Mouse (Mus musculus) thymus, postnatal 10 days (tissue): ENCODE results near the gene Zfp296.
"Not testable (repeated sequence)": the region's sequence is repeated elsewhere in the genome, so short reads cannot be mapped to it uniquely, and the experiment has no call there.

Experiments
- DNase-seq, 2 experiments: peaks; one replicate each; pipeline ENCODE4 v3.0.0; 2021; ENCODE audit warnings: low spot score in 2 of 2

Gene Zfp296

DNA sequence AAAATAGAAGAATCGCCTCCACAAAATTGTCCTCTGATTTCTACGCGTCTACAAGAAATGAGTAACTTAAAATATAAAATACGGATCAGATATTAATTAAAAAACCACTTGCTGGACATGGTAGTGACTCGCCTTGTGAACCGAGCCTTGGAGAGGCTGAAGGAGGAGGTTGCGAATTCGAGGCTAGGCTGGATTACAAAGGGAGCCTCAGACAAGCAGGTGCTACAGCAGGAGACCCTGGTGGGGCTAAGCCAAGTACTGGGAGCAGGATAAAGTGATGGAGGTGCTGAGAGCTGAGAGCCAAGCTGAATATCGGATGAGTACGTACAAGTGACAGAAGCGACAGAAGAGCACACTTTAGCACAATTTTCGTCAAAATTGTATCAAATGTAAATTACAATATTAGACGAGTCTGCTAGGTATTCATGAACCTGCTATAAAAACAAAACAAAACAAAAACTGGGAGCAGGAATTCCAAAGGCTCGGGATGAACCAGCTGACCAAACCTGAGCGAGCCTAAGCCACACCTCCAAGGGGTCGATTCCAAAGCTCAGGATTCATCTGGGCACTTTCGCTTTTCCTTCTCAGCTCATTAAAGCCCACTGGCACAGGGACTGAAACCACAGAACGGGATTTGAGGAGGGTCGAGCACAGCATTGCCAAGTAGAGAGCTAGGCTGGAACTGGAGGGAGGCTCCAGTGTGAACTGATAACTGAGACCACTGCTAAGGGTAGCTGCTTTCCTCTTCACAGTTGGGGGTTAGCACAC is 14.3 kb upstream of the Zfp296 start, which contains the start of gene Ppp1r37:
Gene Ppp1r37, minus strand, starts transcription at position 434 of the 768 bp plus-strand sequence.
- DNase-seq = no peak

DNA sequence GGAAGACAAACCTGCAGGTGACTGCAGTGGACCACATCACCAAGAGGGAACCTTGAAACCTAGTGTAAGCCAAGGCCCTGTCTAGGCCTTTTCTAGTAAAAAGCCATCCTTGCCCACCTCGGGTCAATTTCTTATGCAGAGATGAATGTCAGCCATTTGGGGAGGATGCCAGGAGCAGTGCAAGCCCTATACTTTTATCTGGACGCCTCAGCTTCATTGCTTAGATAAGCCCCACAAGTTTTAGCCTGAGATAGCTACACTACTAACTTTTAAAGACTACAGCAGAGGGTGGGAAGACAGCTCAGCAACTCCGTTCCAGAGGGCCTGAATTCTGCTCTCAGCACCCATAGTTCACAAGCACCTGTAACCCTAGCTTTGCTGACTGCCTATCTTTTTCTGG is 13.2 kb upstream of the Zfp296 start:
- no peak for DNase-seq

DNA sequence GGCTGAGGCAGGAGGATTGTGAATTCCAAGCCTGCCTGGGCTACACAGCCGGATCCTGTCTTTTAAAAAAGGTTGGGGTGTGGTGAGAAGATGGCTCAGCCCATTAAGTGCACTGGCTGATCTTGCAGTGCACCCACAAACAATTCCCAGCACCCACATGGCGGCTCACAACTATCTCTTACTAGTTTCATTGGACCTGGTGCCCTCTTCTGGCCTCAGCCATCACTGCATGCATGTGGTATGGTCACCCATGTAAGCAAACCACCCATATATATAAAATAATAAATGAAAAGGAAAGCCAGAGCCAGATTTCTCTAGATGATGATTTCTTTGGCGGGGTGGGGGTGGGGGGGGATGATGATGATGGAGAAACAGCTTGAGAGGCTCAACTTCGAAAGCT is 12.6 kb upstream of the Zfp296 start:
- DNase-seq = no peak

DNA sequence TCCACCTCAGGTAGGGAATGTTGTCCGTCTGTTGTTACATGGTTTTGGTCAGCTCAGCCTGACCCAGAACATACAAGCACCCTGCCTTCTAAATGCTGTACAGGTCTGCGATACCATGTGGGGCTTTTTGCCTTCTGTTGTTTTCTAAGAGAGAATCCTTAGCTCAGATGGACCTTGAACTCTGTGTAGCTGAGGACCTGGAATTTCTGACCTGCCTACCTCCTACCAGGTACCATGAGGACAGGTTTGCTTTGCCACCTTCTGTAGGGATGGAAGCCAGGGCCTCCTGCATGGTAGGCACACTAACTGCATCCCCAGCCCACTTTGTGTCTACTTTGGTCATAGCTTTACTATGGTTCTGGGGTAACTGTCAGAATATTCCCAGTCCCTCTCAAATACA is 11.3 kb upstream of the Zfp296 start:
- no peak for DNase-seq

DNA sequence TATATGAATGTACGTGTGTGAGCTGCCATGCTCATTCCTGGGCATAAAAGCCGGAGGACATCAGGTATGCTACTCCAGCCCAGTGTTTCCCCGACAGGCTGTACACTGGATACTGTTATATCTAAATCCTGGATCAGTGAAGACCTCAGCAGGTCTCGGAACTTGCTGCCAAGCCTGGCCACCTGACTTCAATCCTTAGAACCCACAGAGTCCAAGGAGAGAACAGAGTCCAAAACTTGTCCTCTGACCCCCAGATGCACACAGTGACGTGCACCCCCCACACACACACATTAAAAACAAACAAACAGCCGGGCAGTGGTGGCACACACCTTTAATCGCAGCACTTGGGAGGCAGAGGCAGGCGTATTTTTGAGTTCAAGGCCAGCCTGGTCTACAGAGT is 9.7 kb upstream of the Zfp296 start:
- DNase-seq = no peak

DNA sequence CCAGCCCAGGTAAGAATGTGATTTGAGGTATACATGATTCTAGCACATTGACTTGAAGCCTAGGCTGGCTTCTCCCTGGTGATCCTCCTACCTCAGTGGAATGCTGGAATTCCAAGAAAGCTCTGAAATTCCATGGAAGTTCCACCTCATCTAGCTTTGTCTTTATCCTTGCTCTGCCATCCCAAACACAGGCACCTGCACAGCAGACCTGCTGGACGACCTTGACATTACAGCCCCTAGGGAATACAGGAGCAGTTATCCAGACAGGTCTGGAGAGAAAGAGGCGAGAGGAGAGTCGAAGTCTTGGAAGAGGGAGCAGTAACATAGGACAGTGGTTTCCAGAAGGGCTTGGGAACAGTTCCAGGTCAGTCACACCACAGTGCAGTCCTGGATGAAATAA is 7.4 kb upstream of the Zfp296 start:
- DNase-seq = no peak

DNA sequence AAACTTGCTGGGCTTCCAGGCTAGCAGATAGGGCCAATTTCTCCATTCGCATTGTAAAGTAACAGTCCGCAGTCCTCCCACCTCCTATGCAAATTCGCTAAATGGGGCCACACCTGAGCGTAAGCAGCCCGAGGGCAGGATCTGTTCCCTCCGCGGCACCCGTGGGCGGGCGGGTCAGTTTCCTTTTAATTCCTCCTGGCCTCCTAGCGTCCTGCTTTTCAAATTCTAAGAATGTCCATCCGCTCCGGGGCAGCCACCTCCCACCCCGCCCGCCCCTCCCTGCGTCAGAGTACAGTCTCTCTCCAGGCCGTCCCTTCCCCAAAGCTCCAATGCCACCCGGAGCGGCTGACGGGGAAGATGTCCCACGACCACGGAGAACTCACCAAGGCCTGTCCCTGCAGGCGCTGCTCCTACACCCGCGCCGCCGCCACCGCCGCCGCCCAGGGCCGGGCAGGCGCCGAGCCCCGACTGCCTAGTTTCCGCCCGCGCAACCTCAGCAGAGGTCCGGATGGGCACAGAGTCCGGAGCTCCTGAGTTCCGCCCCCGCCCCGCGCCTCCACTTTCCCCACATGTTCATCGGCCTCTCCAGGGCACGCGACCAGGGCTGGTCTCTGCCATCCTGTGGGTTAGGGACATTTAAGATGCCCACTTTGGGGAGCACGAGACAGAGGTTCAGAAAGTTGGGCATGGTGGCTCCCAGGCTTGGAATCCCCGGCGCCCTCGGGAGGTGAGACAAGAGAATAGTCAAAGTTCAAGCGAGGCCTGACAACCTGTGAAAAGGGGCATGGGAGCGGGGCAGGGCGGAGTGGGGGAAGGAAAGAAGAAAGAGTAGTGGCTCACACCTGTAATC is 3.9 kb upstream of the Zfp296 start:
- peak; percentile 66 to 81 for DNase-seq

DNA sequence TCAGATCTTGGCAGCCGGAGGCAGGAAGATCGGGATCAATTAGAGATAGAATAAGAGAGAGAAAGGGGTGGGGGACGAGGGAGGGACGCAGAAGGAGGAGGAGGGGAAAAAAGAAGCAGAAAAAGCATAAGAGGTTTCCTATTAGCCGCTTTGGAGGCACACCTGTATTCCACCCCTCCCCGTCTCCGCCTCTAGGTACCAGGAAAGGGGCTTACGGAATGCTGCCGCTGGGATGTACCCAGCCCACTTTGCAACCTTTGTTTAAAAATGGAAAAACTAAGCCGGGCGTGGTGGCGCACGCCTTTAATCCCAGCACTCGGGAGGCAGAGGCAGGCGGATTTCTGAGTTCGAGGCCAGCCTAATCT is 3.3 kb upstream of the Zfp296 start:
- DNase-seq = no peak

DNA sequence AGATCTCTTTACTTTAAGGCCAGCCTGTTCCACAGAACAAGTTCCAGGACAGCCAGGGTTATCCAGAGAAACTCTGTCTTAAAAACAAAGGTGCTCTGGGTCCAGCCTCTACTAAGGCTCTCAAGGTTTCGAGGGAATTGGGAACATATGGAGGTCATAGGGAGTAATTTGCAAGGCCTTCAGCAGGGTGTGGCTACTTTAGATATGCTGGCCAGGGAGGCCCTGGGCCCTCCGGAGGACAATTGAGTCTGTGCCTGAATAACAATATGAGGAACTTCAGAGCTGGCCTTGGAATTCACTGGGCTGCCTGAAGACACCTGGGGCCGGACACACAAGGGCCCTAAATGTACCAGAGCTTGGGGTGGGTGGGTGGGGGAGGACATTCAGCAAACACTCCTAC is 1.5 kb upstream of the Zfp296 start:
- DNase-seq = no peak

DNA sequence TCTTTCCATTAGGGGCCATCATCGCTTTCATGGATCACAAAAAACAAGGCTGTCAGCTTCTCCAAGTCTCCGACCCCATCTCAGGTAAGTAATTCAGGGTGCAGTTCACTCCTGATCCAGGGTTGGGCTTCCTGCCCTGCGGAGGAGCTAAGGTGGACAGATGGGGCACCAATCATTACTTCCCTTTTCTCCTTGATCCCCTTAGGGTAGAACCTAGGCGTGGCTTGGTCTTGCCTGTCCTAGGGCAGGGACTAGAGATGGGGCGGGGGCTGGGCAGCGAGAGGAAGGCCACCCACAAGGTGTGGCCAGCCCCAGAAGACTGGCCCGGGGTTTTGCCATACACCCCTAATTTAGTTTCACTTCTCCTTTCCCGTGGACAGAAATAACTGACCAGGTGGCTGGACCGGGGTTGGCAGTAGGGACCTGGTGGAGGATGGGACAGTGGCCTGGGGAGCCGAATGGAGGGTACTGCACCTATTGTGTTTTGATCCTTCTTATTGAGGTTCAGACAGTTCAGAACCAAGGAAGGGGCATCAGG is 859 bp downstream of the Zfp296 start:
- no peak for DNase-seq

DNA sequence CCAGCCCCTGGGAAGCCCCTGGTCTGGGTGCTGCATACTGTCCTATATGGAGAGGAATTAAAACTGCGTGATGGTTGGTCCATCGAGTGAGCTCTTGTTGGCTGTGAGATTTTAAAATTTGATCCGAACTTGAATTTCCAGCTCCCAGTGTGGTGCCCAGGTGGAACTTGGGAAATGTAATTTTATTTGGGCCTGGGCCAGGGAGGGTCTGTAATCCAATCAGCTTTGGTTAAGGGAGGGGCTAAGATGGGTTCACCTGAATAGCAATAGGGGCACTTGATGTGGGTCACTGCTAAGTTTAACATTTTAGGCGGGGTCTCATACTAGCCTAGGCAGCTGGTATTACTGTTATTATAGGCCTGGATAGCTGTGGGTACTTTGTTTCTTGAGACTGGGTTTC is 1.3 kb downstream of the Zfp296 start:
- no peak for DNase-seq

DNA sequence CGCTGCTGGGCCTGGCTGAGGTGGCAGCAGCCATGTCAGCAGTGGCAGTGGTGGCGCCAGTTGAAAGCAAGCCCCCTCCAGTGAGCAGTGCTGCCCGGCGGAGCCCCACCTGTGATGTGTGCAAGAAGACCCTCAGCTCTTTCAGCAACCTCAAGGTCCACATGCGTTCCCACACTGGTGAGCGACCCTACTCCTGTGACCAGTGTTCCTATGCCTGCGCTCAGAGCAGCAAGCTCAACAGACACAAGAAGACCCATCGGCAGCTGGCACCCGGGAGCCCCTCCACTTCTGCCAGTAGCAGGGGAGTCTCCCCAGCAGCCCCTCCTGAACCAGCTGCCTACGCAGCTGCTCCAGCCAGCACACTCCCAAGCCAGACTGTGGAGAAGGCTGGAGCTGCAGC is 2.7 kb downstream of the Zfp296 start:
- no peak for DNase-seq

DNA sequence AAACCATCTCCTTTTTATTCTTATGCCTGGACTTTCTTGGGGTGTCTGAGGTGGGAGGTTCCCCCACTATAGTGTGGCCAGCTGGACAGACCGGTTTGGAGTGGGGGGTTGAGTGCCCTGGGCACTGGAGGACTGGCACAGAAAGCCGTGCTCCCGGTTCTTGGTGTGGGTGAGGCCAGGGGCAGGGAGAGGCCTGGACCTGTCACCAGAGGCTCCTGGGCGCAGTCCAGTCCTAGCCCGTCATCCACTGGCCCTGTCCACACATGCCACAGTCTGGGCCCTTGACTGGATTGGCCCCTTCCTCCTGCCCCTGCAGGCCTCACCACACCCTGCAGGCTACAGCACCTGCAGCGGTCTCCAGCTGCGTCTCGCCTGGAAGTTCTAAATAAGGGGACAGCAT is 3.5 kb downstream of the Zfp296 start:
- DNase-seq = no peak

DNA sequence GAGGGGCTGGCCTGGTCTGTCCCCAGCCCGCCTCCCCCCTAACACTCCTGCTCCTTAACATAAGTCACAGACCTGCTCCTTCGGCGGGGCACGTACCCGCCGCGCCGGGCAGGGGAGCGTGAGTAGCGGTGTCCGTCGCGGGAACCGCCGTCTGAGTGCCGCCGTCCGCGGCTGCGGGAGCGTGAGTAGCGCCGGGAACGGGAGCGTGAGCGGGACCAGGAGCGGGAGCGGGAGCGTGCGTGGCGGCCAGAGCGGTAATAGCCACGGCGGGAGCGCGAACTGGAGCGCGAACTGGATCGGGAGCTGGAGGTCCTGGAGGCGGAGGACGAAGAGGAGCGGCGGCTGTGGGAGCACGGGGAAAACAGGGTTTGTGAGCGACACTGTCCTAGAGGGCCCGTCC is 9.2 kb downstream of the Zfp296 start:
- no peak for DNase-seq

DNA sequence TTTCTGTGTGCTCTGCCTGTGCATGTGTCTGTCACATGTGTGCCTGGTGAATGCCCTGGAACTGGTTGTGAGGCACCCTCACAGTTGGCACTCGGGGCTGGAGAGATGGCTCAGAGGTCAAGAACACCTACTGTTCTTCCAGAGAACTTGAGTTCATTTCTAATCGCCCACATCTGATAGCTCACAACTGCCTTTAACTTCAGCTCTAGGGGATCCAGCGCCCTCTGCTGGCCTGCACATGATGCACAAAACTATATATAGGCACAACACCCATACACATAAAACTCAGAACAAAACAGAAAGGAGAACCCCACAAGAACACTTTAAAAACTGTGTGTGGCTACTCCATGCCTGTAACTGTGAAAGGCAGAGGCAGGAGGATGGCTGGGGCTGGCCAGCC is 12.1 kb downstream of the Zfp296 start:
- DNase-seq = peak in 1 of 2 experiments; percentile 59

DNA sequence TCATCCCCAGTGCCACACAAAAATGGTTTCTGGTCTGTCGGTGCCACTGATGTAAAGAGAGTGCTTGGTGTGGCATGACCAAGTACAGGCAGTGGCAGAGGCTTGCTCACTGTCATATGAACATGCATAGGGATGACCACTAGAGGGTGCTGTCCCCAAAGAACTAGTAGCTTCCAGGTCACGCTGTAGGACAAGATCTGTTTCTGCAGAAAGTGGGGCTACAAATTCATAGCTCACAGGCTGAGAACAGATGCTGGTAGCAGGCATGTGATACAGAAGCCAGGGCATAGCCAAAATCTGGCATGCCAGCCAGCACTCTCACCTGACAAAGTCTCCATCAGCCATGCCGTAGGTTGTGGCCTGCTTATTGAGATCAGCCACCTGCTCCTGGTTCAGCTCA is 12.8 kb downstream of the Zfp296 start:
- peak; percentile 45 to 84 for DNase-seq

DNA sequence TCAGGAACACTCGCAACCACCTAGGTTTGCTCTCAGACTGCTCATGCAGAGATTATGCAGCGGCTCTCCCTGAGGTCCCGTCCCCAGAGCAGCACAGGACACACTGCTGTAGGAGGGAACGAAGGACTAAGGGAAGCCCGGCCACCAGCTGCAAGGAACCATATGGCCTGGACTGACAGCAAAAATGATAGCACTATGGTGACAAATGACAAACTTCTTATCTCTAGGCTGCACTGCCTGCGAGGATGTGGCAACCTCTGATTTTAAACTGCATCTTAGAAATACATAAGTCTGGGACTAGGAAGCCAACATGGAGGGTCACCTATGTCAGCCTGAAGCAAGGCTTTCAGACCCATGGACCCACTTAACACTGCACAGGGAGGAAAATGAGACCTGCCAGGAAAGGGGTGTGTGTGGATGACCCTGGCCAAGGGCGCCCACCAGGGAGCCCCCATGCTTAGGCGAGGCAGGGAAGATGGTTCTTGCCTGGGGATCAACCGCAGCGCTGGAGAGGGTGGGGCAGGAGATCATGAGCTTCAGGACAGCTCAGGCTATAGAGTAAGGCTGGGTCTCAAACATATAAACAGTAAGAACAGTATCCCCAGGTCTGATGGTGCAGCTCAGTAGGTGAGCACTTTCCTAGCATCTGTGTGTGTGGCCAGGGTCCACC is 16.1 kb downstream of the Zfp296 start:
- DNase-seq = no peak

DNA sequence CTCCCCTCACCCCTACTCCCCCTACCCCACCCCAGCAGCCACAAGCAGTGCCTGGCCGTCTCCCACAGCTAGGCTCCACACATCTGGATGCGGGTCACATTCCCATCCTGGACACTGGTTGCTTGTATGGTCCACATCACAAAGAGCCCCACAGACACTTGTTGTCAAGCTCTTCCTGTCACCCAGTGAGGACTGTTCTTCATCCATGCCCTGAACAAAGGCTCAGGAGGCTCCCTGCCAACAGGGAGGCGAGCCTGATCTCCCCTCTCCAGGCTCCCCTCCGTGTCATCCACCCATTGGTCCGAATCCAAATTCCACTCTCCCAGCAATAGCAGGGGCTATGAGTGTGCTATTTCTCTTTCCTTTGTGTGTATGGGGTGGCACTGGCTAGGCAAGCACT is 23.5 kb downstream of the Zfp296 start:
- DNase-seq = no peak

DNA sequence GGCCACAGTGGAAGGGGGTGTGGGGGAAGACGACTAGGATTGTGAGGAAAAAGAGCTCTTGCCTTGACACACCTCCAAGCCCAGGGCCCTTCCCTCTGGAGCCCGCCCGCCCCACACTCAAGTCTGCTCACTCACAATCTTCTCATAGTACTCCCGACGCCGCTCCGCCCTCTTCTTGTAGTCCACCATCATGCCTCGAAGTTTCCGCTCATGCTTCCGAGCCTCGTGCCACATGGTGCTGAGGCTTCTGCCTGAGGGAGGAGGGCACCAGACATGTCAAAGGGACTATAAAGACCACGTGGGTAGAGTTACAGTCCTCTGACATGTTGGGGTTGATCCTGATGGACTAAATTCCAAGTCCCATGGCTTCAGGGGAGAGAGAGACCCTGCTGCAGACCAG is 26.0 kb downstream of the Zfp296 start:
- DNase-seq = no peak

DNA sequence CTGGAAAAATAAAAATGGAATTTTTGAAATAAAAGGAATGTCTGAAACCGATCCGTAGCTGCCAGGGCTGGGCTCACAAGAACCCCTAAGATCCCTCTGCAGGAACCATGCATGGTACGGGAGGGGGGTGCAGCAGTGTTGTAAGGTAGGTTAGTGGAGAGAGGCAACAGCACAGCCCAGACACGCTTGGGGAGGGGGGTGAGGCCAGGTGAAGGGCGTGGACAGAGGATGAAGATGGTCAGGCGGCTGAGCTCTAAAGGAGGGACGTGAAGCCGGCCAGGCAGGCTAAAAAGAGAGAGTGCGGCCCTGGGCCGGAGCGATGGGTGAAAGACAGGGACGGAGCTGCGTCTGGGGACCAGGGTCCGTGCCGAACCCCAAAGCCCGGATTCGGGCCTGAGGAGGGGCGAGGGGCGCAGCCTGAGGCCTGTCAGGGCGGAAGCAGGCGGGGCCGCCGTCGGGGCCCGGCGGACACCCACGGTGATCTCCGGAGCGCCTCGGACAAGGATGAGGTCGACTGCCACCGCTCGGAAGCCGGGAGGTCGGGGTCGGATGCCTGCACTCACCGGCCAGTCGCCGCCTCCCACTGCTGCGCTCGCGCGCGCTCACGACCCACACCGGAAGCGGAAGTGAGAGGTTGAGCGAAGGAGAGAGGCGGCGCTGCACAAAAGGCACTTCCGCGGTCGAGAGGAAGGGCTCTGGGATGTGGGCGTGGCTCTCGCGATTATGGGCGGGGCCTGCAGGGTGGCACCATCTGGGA is 26.9 kb downstream of the Zfp296 start, which contains the start of gene Clasrp:
Gene Clasrp, minus strand, starts transcription at position 638 of the 757 bp plus-strand sequence.
- DNase-seq = peak; percentile 95 to 97

DNA sequence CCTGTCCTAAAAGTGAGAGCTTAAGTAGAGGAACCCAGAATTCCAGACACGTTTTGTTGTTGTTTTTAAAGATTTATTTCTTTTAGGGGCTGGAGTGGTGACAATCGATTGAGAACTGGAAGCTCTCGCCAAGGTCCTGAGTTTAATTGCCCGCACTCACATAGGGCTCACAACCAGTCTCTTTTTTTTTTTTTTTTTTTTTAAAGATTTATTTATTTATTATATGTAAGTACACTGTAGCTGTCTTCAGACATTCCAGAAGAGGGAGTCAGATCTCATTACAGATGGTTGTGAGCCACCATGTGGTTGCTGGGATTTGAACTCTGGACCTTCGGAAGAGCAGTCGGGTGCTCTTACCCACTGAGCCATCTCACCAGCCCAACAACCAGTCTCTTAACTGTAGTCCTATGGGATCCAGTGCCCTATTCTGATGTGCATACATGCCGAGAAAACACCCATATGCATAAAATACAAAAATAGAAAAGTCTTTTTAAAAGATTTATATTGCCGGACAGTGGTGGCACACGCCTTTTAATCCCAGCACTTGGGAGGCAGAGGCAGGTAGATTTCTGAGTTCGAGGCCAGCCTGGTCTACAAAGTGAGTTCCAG is 27.6 kb downstream of the Zfp296 start:
- not testable (repeated sequence) for DNase-seq
